Comparison of ENCODE assay signal across 23 mouse cellular contexts in the genomic region with DNA sequence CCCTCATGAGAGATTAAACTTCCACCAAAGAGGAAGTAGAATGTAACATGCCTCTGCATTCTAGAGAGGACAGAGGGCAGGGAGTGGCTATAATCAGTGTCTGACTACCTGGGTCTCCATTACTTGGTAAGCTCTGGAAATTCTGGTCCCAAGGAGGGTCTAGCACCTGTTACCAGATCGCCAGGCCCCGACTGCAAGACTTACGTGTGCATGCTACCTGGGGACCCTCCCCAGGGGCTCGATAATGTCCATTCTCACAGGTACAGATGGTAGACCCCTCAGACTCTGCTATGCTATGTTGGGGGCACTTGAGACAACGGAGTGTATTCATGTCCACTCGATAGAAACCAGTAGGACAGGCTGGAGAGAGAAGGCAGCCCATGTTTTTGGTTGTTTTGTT. TPM values are rescaled to one million over a fixed set of nuclear protein-coding genes. Genes with fewer than 3 reads are reported as not detected.
"Had no signal": no experiment of that assay in that cellular context is flagged by ENCODE, and none has a peak within 500 bp of the region (broad histone marks: within the 10 kb centered on the region; RNA-seq: fewer than 3 reads in every experiment).

No protein-coding gene starts in this region.

- DNase-seq: retina, postnatal 1 day; right cerebral cortex, adult 18-20 months; right cerebral cortex, postnatal 14 days; right cerebral cortex, postnatal 25 days; right cerebral cortex, postnatal 4 days; spleen, adult 18-20 months; thymus, adult 18-20 months; thymus, adult 2 months; thymus, postnatal 14 days; thymus, postnatal 25 days; thymus, postnatal 36 days; thymus, postnatal 4 days had no signal

- H3K4me3 ChIP-seq: neural tube, embryonic 13.5 days; neural tube, embryonic 15.5 days; stomach, embryonic 15.5 days had no signal

- H3K27me3 ChIP-seq: neural tube, embryonic 13.5 days; neural tube, embryonic 15.5 days; stomach, embryonic 15.5 days had no signal

- H3K4me2 ChIP-seq: neural tube, embryonic 13.5 days; neural tube, embryonic 15.5 days; stomach, embryonic 15.5 days had no signal

RNA-seq across cellular contexts. Expression of gene Tas2r143, which starts 34.8 kb away (rescaled TPM):
- polyA plus RNA-seq: neural tube, embryonic 13.5 days; neural tube, embryonic 14.5 days; neural tube, embryonic 15.5 days; small intestine, adult 2 months; stomach, embryonic 14.5 days; stomach, embryonic 15.5 days; stomach, embryonic 16.5 days; stomach, postnatal 0 days; testis, adult 2 months; thymus, postnatal 0 days had no signal

RNA-seq across cellular contexts. Expression of gene Tas2r135, which starts 40.0 kb away (rescaled TPM):
- polyA plus RNA-seq: neural tube, embryonic 13.5 days; neural tube, embryonic 14.5 days; neural tube, embryonic 15.5 days; small intestine, adult 2 months; stomach, embryonic 14.5 days; stomach, embryonic 15.5 days; stomach, embryonic 16.5 days; stomach, postnatal 0 days; testis, adult 2 months; thymus, adult 2 months; thymus, postnatal 0 days had no signal

RNA-seq across cellular contexts. Expression of gene Fam131b, which starts 40.8 kb away (rescaled TPM):
- total RNA-seq: neutrophil, adult 5-6 weeks had no signal
